Mouse (Mus musculus): ENCODE data around the gene Ralgds.
A peak's percentile ranks its signal among the peaks of the same experiment; 100 is the strongest.

Ralgds gene

DNA sequence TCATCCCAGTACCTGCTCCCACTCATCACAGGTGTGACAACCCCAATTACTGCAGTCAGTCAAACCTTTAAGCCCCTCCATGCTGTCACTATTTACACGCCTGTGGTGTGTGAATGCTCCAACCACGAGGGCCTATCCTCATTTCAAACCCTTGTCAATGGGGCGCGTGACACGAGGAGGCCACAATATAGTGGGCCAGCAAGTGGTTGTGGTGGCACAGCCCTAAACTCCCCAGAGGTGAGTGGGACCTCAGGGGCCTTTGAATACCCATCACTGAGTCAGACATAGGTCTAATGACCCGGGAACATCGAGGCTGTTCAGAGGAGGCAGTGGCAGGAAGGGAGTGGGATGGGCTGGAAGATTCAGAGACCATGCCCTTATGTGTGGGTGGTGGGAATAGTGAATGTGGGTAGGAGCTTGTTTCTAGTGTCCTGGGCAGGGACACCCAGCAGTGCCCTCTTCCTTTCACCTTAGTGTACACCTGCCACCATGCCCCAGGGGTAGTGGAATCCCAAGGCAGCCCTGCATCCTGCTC lies 21.0 kb downstream of the Ralgds start:
- no peak for DNase-seq

DNA sequence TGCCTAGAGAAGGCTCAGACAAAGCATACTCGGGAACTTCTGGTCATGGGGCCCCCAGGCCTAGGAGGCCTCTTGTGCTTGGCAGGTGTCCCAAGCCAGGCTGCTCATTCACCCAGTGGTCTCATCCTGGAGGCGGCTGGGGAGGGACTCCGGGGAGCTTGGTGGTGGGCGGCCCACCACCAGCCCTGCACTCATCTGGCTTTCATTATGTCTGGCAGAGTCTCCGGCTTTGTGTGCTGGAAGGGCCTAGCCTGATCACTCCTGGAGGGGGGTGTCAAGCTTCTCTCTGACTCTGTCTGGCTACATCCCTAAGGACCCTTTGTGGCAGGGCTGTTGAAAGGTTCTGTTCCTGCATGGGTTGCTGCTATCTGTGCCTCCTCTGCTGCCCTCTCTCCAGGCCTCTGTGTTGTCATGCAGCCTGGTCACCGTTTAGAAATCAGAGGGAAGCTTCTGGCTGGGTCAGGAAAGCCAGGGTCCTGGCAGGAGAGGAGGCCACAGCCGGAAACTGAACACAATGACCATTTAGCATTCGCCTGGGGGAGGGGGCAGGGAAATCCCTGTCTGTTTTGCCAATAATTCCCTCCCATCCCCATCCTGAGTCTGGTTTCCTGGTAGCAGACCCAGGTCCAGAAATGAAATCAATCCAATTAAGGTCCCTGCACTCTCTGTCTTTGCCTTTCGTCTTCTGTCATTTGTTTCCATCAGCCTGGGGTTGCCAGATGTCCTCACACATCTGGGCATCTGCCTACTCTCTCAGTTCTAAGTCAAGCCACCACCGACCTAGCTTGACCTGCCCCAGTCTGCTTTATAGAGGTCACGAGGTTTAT lies 21.7 kb downstream of the Ralgds start:
- peak; percentile 70 to 79 for DNase-seq

DNA sequence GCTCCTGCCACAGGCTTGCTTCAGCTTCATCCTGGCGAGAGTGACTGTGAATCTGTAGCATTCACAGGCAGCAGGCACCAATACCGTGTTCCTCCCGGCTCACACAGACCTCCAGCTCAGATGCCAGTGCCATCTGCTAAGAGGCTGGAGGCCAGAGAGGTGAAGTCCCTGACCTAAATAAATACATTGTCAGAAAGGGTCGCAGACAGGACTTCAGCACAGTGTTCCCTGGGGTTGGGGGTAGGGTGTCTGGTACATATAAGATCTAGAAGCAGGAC lies 22.3 kb downstream of the Ralgds start:
- no peak for DNase-seq

DNA sequence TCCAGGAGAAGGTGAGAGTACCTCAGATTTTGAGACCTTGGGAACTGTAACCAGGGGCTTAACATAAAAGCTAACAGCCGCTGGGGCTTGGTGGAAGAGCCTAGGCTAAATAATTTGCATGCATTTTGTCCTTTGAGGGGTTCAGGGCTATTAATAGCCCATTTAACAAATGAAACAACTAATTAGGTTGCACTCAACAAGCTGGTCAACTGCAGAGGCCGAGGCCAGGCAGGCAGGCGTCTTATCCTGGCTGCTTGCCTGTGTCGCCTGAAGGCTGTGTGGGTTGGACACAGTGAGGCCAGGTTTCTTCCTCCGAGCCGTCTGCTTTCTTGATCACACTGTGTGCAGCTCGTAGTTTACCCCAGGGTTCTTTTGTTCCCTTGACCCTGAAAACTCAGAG lies 22.7 kb downstream of the Ralgds start:
- DNase-seq: peak; percentile 38 to 74

DNA sequence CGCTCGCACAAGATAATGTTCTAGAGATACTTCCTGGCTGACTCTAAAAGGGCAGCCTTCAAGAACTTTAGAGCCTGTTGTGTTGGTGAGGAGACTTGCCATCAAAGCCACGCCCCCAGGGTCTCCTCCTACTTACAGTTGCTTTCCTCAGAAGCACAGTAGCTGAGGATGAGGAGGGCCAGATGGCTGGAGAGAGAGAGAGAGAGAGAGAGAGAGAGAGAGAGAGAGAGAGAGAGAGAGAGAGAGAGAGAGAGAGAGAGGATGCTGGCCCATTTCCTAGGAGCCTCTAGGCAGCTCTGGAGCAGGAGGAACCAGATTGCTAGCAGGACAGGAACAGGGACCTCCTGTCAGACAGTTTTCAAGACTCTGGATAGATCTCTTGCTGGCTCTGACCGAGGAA lies 23.2 kb downstream of the Ralgds start:
- DNase-seq: peak; percentile 56 to 79

DNA sequence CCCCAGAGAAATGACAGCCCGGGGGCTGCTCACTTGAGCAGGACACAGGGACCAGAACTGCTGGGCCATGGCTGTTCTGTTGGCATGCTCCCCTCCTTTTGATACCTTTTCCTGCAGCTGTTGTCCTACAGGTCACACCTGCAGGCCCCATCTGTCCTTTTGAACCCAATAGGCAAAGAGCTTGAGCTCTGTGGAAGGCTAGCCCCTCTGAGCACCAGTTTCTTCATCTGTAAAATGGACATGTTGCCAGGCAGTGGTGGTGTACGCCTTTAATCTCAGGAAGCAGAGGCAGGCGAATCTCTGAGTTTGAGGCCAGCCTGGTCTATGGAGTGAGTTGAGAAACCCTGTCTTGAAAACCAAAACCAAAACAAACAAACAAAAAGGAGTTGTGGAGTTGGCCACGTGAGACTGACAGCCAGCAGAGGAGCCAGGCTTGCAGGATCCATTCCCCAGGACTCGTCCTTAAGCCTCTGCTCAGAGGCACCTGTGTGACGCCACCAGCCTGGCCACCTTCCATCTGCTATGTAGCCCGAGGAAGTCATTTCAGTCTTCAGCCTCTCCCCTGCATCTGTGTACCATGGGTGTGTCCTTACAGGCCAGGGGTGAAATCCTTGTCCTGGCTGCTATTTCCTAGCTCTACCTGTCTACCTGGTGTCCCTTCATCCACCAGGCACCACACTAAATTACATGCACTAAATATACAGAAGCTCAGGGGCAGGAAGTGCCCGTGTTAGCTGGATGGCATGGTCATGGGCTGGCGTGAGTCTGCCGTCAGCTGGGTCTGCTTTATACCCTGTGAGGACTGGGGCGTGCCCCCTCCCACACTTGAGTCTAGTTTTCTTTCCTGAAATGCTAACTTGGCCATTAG lies 24.1 kb downstream of the Ralgds start:
- DNase-seq: no peak

DNA sequence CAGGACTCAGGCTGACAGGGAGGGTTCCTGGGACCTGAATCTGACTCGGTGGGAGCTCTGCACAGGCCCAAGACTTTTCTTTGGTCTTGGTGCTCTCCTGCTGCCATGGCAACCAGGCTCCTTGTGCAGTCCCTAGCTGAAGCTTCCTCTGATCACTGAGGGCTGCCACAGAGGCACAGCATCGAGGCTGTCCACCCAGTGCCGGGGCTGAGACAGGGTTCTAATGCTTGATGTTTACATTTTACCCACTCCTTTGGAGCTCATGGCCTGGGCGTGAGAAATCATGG lies 24.7 kb downstream of the Ralgds start:
- no peak for DNase-seq

DNA sequence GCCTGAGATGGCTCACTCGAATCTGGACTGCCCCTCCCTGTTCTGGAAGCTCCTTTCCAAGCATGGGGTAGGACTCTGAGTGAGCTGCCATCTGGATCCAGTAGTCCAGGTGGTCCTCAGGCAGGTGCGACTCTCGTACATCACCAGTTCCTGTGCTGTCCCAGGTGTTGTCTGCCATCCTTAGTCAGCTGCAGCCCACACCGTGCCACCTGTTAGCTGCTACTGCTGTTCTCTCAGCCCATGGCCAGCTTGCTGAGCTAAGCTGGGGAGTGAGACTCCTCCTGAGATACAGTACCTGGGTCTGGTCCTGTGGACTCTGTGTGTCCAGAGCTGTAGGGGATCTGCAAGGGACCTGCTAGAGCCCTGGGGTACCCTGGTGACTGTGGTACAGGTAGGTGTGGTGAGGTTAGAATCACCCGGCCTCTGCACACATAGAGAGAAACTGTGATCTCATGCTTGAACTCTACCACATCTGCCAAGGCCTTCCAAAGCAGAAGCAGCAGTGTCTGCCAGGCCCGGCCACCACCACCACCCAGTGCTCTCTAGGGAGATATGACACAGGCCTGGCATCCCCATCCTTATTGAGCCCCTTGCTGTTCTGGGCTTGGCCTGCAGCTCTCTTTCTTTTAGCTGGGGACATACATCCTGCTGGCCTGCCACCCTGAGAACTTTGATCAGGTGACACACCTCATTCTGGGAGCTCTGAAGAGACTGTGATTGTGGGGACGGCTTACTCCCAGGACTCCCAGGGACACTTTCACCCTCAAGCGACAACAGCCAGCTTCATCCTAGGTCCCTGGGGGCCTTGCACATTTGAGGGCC lies 25.3 kb downstream of the Ralgds start:
- DNase-seq: no peak

DNA sequence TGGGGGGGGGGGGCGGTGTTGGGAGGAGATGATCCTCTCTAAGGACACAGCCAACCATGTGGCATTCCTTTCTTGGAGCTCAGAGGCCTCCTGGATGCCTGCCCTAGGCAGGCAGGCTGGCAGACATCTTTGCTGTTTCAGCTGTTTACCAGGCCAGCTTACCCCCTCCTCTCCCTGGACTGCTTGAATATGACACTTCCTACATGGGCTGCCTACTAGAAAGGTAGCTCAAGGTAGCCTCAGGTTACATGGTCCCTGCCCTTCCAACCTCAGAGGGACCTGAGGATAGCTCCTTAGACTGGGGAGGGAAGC lies 25.8 kb downstream of the Ralgds start:
- no peak for DNase-seq

DNA sequence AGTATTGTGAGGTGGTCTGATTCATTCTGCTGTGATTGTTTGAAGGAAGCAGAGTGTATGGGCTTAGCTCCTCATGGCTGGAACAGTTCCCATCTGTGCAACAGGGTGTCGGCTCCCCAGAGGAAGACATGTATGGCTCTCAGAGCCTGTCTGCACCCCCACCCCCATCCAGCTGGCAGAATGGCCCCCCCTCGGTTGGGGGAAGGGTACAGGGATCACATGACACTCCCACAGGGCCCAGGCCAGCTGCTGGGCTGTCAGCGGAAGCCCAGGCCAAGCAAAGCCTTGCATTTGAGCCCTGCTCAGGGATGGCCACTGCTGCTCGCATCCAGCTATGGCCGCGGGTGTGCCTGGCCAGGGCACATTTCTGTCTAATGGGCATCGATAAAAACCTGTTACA lies 26.3 kb downstream of the Ralgds start:
- peak; percentile 79 to 91 for DNase-seq

DNA sequence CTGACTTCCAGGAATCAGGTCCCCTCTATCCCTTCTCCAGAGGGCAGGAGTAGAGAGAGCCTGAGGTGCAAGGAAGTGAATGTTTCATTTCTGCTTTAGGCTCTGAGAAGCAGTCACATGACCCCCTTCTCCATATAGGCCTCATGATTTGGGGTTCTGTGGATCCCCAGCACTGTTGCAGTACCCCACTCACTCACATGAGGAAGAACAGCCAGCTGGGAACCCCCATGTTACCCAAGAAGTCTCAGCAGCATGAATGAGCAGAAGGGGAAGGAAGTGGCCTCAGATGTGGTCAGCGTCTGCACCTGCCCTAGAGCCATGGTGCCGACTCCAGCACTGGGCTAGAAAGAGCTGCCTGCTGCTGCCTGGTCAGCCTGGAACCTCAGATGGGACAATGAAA lies 27.0 kb downstream of the Ralgds start:
- peak; percentile 62 to 63 for DNase-seq

DNA sequence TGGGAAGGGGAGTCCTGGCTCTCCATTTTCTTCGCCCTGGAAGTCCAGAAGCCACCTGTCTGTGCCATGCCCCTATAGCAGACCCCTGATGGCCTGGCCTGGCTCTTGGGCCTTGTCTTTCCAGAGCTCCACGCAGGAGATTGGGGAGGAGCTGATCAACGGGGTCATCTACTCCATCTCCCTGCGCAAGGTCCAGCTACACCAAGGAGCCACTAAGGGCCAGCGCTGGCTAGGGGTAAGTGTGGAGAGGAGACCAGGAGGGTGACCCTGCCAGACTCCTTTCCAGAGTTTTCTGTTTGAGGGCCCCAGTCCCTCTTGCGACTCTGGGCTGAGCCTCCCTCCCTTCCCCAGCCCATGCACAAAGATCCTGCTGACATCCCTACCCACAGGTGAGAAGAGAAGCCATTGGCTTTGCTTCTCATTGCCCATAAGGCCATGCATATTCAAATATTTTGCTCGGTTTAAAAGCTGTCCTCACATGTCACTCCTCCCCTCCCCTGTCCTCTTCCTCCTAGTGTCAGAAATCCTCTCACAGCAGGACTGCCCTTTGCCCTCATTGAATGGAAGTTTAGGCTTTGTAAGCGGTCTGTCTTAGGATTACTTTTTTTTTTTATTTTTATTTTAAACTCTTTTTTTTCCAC lies 27.8 kb downstream of the Ralgds start:
- no peak for DNase-seq

DNA sequence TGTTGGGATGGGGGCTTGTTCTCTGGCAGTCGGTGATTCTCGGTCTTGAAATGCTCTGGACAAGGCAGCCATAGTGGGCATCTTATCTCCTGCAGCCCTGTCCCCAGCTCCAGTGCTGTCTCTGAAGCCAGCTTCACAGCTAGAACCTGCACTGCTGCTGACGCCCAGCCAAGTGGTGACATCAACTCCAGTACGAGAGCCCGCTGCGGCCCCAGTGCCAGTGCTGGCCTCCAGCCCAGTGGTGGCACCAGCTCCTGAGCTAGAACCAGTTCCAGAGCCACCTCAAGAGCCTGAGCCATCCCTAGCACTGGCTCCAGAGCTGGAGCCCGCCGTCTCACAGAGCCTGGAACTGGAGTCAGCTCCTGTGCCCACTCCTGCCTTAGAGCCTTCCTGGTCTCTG lies 31.0 kb downstream of the Ralgds start:
- DNase-seq: no peak

DNA sequence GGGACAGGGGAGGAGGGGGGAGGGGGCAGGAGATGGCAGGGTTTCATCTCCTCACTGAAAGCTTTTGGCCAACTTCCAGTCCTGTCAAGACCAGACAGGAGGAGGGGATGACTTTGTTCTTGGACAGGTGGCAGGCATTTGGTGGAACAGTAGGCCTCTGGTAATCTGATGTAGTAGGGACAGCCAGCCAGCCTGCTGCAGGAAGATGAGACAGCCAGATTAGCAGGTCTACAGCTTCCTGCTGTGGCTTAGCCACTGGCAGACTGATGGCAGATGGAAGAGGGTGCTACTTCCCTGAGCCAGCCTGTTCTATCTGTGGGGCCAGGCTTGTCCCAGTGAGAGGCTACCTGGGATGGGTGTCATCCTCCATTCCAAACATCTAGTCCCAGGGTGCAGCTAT lies 33.1 kb downstream of the Ralgds start:
- DNase-seq: no peak

DNA sequence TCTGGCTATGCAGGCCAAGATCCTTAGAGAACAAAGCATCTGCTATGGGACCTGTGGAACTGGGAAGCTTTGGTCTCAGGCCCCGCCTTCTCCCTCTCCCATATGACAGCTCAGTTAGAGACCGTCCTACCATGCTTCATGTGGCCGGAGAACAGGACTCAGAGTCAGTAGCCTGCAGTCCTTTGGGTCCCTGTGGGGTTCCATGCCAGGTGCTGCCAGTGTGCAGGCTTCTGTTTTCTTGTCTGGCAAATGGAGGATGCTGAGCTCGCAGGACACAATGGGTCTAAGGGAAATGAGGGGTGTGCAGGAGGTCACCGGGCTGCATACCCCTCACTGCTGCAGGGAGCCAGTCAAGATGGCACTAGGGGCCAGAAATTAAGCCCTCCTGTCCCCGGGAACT lies 33.6 kb downstream of the Ralgds start:
- no peak for DNase-seq

DNA sequence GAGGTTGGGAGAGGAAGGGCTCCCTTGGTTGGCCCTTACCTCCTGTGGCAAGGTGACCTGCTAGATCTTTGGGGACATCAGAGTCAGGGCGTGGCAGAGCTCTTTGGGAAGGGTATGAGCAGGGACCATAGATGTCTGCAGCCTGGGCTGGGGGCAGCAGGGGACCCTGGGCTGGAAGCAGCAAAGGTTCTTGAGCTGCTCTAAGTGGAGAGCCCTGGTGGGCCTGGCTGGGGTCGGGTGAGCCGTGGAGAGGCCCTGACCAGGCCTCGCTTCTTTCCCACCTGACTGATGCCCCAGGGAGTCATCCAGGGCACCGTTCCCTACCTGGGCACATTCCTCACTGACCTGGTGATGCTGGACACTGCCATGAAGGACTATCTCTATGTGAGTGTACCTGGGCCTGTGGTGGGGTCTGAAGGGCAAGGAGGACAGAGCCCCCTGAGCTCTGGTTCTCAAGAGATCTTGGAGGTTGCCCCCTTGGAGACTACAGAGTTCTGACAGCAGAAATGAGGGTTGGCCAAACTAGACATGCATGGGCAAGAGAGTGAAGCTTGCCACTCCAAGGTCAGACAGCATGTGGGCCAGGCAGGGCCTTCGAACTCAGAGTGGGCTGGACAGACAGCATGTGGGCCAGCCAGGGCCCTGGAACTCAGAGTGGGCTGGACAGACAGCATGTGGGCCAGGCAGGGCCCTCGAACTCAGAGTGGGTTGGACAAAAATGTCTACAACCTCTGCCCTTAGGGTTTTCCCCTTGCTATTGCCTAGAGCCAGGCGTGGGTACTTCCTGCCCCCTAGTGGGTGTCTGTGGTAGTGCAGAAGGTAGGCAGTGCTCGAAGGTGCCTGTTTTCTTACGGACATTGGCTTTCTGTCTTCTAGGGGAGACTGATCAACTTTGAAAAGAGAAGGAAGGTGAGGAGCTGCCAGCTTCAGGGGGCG lies 34.6 kb downstream of the Ralgds start:
- peak; percentile 80 to 91 for DNase-seq

DNA sequence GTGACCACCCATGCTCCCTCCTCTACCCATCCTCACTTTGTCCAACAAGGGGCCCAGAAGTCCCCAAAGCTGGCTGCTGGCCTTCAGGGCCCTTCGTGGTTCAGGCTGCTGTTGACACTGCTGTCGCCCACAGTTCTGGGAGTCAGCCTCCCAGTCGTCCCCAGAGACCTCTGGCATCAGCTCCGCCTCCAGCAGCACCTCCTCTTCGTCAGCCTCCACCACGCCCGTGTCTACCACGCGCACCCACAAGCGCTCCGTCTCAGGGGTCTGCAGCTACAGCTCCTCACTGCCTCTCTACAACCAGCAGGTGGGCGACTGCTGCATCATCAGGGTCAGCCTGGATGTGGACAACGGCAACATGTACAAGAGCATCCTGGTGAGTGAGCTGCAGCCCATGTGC lies 36.2 kb downstream of the Ralgds start:
- no peak for DNase-seq

DNA sequence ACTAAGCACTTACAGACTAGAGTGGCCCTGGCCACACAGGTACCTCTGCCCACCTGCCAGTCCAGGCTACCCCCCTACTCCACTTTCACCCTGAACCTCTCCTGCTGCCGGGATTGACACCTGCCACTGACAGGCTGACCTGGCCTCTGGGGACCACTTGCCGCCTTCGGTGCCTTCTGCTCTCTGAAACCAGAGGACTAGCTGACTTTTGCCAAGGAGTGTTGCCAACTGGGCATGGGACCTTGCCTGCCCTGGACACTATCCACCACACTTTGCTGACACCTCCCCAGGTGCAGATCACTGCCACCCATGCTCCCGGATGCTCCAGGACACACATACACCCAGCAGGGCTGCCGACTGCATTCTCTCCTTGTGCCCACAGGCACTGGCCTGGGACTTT lies 39.4 kb downstream of the Ralgds start:
- DNase-seq: no peak

DNA sequence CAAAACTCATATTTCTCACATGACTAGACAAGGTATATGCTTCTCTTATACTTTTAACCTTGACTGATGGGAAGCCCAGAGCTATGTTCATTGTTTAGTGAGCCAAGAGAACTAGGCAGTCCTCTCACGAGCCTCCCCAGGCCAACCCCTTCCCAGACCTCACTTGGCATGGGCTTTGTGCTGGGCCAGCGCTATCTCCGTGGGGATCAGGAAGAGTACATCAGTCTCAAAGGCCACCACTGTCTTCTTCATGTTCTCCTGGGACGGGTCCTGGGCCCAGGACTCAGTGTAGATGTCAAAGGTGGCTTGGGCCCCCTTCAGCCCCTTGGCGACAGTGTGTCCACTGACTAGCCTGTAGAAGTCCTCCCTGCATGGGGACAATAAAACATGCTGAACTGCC lies 44.5 kb downstream of the Ralgds start:
- DNase-seq: no peak

DNA sequence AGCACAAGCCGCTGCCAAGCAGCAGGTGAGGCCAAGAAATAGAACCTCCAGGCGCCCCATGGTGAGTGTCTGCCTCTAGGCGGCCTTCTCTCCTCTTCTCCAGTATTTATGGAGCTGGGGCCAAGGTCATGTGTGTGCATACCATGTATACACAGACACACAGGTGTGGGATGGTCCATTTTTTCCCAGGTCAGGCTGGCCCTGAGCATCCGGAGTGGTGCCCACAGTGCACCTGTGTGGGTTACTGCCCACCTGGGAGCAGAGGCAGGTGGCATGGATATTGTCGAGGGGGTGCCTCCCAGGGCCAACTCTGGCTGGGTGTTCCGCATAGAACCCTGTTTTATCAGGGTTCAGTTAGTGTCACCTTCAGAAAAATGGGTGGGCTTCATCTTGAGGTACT lies 50.4 kb downstream of the Ralgds start, which contains the start of gene Cel:
Gene Cel (minus strand): TSS at position 101 of the 400 bp plus-strand sequence.
- no peak for DNase-seq

DNA sequence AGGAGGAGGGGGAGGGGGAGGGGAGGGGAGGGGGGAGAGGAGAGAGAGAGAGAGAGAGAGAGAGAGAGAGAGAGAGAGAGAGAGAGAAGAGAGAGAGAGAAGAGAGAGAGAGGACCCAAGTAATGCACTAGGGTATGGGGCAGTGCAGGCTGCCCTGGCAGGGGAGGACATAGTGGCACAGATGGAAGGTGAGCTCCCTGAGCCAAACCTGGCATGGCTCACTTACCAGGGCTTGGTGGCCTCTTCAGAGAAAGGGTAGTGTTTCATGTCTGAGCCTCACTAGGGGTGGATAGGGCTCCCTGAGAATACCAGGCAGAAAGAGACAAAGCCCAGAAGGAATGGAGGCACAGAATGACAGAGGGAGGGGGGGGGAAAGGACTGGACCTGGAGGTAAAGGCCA lies 50.9 kb downstream of the Ralgds start:
- no peak for DNase-seq

DNA sequence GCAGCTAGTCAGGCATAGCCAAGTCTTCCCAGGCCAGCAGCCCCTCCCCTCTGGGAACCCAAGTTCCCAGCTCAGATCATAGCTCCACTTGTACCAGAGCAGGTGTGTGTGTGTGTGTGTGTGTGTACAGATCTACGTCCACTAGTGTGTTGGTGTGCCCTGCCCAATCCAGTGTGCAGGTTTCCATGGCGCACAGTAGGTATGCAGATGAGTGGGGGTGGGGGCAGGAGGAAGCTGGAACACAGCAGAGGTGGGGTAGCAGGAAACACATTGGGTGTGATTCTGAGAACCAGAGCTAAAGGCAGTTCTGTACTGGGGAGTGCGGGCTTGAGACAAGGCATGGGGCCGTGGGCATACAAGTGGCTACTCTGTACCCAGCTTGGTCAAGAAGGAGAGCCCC lies 51.5 kb downstream of the Ralgds start:
- DNase-seq: no peak

Measured in lung, postnatal 4 days (tissue).